Mouse (Mus musculus): ENCODE results near the gene Epop.

GRCm38 (mm10) chr11:97618368-97618767 lies 11.1 kb downstream of the Epop start:
- TF ChIP-seq CTCF (IDR thresholded peaks at IDR 0.05) = no peak
- TF ChIP-seq EP300 (IDR thresholded peaks at IDR 0.05; ENCODE audit: insufficient read depth, low read depth, low read length) = no peak
- no peak for TF ChIP-seq POLR2A (IDR thresholded peaks at IDR 0.05; ENCODE audit: insufficient read depth, low read depth, low read length)

Data from heart, adult 2 months (tissue).